Mouse (Mus musculus): ENCODE measurements around the gene Ercc6l.

GRCm38 (mm10) chrX:102141157-102141556 is 15.7 kb downstream of the Ercc6l start:
- no peak for TF ChIP-seq CTCF (IDR thresholded peaks at IDR 0.05; ENCODE audit: control insufficient read depth, insufficient read depth, low read length)
- no peak for TF ChIP-seq POLR2A (IDR thresholded peaks at IDR 0.05; ENCODE audit: borderline replicate concordance, control insufficient read depth, low read depth, low read length)

All from bone marrow, adult 2 months (tissue).